Mouse (Mus musculus): ENCODE measurements around the gene Perm1. TPM values are rescaled to one million over a fixed set of nuclear protein-coding genes. Genes with fewer than 3 reads are reported as not detected.

The Perm1 gene
- polyA plus RNA-seq, 1 experiment from 2014 or later, result 0.29 TPM

DNA sequence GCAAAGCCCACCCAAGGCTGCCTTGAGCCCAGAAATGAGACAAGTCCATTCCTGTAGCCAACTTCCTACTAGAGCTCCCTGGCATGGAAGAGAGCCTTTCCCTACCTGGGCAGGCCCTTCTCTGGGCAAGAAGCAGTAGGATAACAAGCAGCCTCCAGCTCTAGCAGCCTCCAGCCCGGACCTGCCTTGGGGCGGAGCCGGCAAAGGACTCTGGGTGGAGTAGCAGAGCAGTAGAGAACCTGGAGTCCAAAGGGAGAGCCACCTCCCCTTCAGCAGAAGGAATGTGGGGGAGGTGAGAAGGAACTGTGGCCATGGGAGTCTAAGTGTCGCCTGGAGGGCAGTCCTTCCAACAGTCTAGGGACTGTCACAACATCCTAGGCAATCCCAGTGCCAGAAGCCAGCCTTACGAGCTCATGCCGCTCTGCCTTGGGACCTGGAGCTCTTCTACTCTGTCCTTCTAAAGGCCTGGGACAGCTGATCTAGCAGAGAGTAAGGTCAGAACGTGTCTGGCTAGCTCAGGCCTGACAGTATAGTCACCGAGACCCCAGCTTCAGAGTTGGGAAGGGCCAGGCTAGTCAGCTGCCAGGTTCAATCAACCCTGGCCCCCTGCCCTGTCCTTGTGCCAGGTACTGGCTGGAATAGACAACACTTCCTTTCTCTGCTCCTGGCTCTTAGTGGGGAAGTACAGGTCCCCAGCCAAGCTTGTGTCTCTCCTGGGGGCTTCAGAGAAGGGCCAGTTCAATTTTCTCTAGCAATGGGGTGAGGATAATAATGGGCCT is 23.1 kb upstream of the Perm1 start:
- DNase-seq (ENCODE audit: low spot score), result no peak
- 41% methylated on average over 8 of the region's 8 CpGs for WGBS
- Histone ChIP-seq H3K4me1 (peaks cover 91% of the 10 kb centered on the region), H3K36me3 (peaks cover 59% of the 10 kb centered on the region), H3K4me3 (no peak overlapping the region), H3K9me3 (replicated peaks) (no peaks in the 10 kb centered on the region), H3K27ac (peak overlapping the region; percentile 61; the same call in 1 of the 2 replicates), H3K27me3 (ENCODE audit: low read depth, poor library complexity, severe bottlenecking) (no peaks in the 10 kb centered on the region)

- Histone ChIP-seq H3K27me3 (ENCODE audit: low read depth, poor library complexity, severe bottlenecking) (no peaks in the 10 kb centered on the region), H3K9me3 (replicated peaks) (no peaks in the 10 kb centered on the region), H3K36me3 (peaks cover 59% of the 10 kb centered on the region), H3K4me3 (0 out of 2 replicates have a peak overlapping the region, but pooled peaks have one; percentile 14), H3K4me1 (peaks cover 90% of the 10 kb centered on the region), H3K27ac (peak overlapping the region; percentile 61; the same call in 1 of the 2 replicates)
- DNase-seq (ENCODE audit: low spot score), result no peak
- 5% methylated on average over 2 of the region's 2 CpGs for WGBS
Measured at GRCm38 (mm10) chr4:156193200-156193590, 22.5 kb upstream of the Perm1 start.

DNA sequence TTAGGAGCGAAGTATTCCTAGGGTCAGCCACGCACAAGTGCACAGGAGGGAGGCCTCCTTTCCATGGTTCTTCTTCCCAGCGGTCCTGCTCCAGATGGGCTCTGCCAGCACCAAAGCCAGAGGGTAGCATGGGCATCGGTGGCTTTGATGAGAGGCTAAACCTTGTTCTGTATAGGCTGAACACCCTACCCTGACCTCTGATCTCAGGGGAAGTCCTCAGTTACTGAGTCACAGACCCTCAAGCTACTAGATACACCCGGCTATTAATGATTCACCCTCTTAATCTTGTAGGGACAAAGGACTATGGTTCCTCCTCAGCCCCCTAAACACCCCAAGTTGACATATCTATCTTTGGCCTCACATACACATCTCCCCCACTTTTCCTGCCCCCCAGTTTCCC is 21.8 kb upstream of the Perm1 start:
- 59% methylated on average over 5 of the region's 5 CpGs for WGBS
- peaks cover 59% of the 10 kb centered on the region for H3K36me3 ChIP-seq
- H3K4me1 ChIP-seq, result peaks cover 82% of the 10 kb centered on the region
- H3K4me3 ChIP-seq, result peak overlapping the region; percentile 14; the same call in 1 of the 2 replicates
- H3K27me3 ChIP-seq (ENCODE audit: low read depth, poor library complexity, severe bottlenecking), result no peaks in the 10 kb centered on the region
- H3K9me3 ChIP-seq (replicated peaks), result no peaks in the 10 kb centered on the region
- no peak overlapping the region for H3K27ac ChIP-seq
- DNase-seq (ENCODE audit: low spot score), result no peak

GRCm38 (mm10) chr4:156194346-156194745 is 21.3 kb upstream of the Perm1 start:
- Histone ChIP-seq H3K27ac (no peak overlapping the region), H3K4me3 (peak overlapping the region; percentile 11; the same call in 1 of the 2 replicates), H3K27me3 (ENCODE audit: low read depth, poor library complexity, severe bottlenecking) (no peaks in the 10 kb centered on the region), H3K4me1 (peaks cover 78% of the 10 kb centered on the region), H3K36me3 (peaks cover 59% of the 10 kb centered on the region), H3K9me3 (replicated peaks) (no peaks in the 10 kb centered on the region)
- 13% methylated on average over 6 of the region's 6 CpGs for WGBS
- DNase-seq (ENCODE audit: low spot score), result no peak

DNA sequence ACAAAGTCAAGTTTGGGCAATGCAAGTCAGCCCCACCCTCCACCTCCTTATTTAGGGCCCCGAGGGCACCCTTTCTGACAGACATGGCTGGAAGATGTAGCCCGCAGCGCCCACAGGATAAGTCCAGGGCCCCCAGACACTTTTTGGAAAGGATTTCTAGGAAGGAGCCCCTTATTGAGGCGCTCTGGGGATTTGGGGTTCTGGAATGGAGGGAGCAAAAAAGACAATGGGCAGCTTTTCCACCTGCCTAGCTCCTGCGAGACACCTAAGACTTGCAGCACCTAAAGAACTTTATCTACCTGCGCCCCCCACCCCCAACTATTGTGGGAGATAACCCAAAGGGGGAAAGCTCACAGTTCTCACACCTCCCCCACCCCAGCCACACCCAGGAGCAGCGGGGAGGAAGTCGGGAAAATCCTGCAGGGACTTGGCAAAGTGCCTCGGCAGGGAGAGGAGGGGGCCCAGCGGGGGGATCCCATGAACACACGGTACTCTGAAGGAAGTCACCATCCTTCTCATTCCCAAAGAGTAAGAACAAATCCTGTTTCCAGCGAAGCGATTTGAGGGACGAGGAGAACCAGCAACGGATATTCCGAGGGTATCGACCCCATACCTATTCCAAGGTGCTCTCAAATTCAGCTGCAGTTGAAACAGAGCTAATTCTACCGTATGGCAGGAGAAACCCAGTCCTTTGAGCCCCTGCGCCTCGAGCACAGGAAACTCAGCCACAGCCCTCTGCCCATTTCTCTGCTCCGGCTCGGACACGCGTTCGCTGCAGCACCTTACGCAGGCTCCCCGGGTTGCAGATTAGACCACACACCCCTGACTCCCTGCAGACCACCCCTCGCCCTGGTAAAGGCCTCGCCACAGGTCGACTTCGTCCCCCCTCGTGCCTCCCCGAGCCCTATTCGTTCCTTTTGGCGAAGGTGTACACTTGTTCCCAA is 19.5 kb upstream of the Perm1 start:
- peaks cover 63% of the 10 kb centered on the region for H3K4me1 ChIP-seq

DNA sequence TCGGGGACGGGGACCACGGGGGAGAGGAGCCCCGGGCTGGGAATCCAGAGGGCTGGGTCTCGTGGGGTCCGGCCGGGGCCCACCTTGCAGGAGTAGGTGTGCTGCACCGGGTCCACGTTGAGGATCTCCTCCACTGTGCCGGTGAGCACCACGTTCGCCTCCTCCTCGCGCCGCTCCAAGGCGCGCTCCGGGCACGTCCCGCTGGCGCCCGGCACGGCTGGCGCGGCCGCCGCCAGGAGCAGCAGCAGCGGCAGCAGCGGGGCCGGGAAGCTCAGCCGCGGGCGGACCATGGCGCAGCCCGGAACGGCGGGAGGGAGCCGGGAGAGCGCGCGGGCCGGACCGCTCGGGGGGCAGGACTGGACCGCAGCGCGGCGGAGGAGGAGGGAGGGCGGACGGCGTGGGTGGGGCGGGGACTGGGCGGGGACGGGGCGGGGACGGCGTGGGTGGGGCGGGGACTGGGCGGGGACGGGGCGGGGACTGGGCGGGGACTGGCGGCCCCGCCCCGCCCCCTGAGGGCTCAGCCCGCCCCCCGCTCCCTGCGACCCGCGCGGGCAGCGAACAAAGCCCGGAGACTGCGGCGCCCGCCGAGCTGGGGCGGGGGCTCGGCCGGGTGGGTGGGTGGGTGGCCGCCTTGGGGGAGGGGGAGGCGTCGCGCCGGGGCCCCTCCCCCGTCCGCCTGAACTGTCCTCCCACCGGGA is 18.4 kb upstream of the Perm1 start, which contains the start of gene Agrn:
Agrn (minus strand) TSS at position 358 of the 698 bp plus-strand sequence.
- peaks cover 31% of the 10 kb centered on the region for H3K36me3 ChIP-seq
- WGBS, result under 1% methylated on average over 58 of the region's 88 CpGs
- peaks cover 54% of the 10 kb centered on the region for H3K4me1 ChIP-seq
- H3K27me3 ChIP-seq (ENCODE audit: low read depth, poor library complexity, severe bottlenecking), result peaks cover 8% of the 10 kb centered on the region
- peak; percentile 93 for DNase-seq (ENCODE audit: low spot score)
- peak within 1 kb of the TSS; percentile 96 for H3K27ac ChIP-seq
- H3K9me3 ChIP-seq (replicated peaks), result no peaks in the 10 kb centered on the region
- peak within 1 kb of the TSS; percentile 97 for H3K4me3 ChIP-seq

More for the DNA sequence above, 19.5 kb upstream of the Perm1 start:
- peak; percentile 65 for DNase-seq (ENCODE audit: low spot score)
- WGBS, result 4% methylated on average over 35 of the region's 35 CpGs
- Histone ChIP-seq H3K27me3 (ENCODE audit: low read depth, poor library complexity, severe bottlenecking) (peaks cover 3% of the 10 kb centered on the region; the same call in 1 of the 2 replicates), H3K9me3 (replicated peaks) (no peaks in the 10 kb centered on the region), H3K36me3 (peaks cover 42% of the 10 kb centered on the region), H3K4me3 (peak overlapping the region; percentile 97), H3K27ac (peak overlapping the region; percentile 96)

DNA sequence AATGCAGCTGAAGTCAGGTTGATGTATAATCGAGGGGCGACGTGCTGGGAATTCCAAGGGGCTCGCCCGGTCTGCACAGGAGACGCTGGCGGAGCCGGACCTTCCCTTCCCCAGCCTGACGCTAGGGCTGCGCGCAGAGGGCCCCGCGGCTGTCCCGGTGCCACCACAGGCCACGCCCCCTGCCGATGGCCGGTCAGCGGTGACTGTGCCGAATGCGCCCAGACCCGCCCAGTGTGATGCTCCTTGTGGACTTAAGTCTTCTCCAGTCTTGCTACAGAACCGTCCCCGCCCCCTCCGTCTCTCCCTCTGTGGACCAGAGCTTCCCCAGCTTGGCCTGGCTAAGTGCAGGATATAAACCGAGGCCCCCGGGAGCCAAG is 17.9 kb upstream of the Perm1 start:
- Histone ChIP-seq H3K4me3 (peak overlapping the region; percentile 97), H3K9me3 (replicated peaks) (no peaks in the 10 kb centered on the region), H3K27ac (peak overlapping the region; percentile 96), H3K36me3 (peaks cover 26% of the 10 kb centered on the region), H3K4me1 (peaks cover 53% of the 10 kb centered on the region), H3K27me3 (ENCODE audit: low read depth, poor library complexity, severe bottlenecking) (peaks cover 13% of the 10 kb centered on the region)
- DNase-seq (ENCODE audit: low spot score), result no peak
- under 1% methylated on average over 26 of the region's 26 CpGs for whole genome bisulfite sequencing

- Histone ChIP-seq H3K27ac (no peak within 1 kb of the TSS), H3K4me1 (peaks cover 40% of the 10 kb centered on the region), H3K4me3 (no peak within 1 kb of the TSS), H3K27me3 (ENCODE audit: low read depth, poor library complexity, severe bottlenecking) (peaks cover 42% of the 10 kb centered on the region), H3K36me3 (no peaks in the 10 kb centered on the region), H3K9me3 (replicated peaks) (no peaks in the 10 kb centered on the region)
- 61% methylated on average over 10 of the region's 10 CpGs for WGBS
- DNase-seq (ENCODE audit: low spot score), result no peak
Measured at GRCm38 (mm10) chr4:156200623-156201475, 14.8 kb upstream of the Perm1 start, which contains the start of gene Isg15. TSS of gene Isg15 (minus strand) at chr4:156200818.

- H3K4me1 ChIP-seq, result peaks cover 26% of the 10 kb centered on the region
- 40% methylated on average over 12 of the region's 12 CpGs for WGBS
- no peak for DNase-seq (ENCODE audit: low spot score)
Measured at GRCm38 (mm10) chr4:156202462-156202893, 13.2 kb upstream of the Perm1 start.

GRCm38 (mm10) chr4:156203001-156203412 is 12.7 kb upstream of the Perm1 start, which contains the start of gene AW011738:
TSS of gene AW011738 (plus strand) at chr4:156203304.
- Histone ChIP-seq H3K36me3 (no peaks in the 10 kb centered on the region), H3K27me3 (ENCODE audit: low read depth, poor library complexity, severe bottlenecking) (peaks cover 42% of the 10 kb centered on the region), H3K27ac (peak within 1 kb of the TSS; percentile 77), H3K9me3 (replicated peaks) (no peaks in the 10 kb centered on the region), H3K4me1 (peaks cover 23% of the 10 kb centered on the region), H3K4me3 (peak within 1 kb of the TSS; percentile 67)
- under 1% methylated on average over 32 of the region's 39 CpGs for WGBS
- peak; percentile 82 for DNase-seq (ENCODE audit: low spot score)

More at GRCm38 (mm10) chr4:156202462-156202893, 13.2 kb upstream of the Perm1 start:
- Histone ChIP-seq H3K9me3 (replicated peaks) (no peaks in the 10 kb centered on the region), H3K4me3 (peak overlapping the region; percentile 67), H3K36me3 (no peaks in the 10 kb centered on the region), H3K27ac (peak overlapping the region; percentile 77), H3K27me3 (ENCODE audit: low read depth, poor library complexity, severe bottlenecking) (peaks cover 42% of the 10 kb centered on the region)

- DNase-seq (ENCODE audit: low spot score), result peak; percentile 68
- H3K36me3 ChIP-seq, result no peaks in the 10 kb centered on the region
- under 1% methylated on average over 49 of the region's 49 CpGs for WGBS
- H3K4me3 ChIP-seq, result peak overlapping the region; percentile 67
- H3K9me3 ChIP-seq (replicated peaks), result no peaks in the 10 kb centered on the region
- peak overlapping the region; percentile 77 for H3K27ac ChIP-seq
- H3K27me3 ChIP-seq (ENCODE audit: low read depth, poor library complexity, severe bottlenecking), result peaks cover 42% of the 10 kb centered on the region
- peaks cover 22% of the 10 kb centered on the region for H3K4me1 ChIP-seq
Measured at GRCm38 (mm10) chr4:156203413-156204131, 12.1 kb upstream of the Perm1 start.

Measured in limb, embryonic 10.5 days (tissue).